Mouse (Mus musculus): ENCODE data around the gene Hspa1l. TPM values are rescaled to one million over a fixed set of nuclear protein-coding genes. Genes with fewer than 3 reads are reported as not detected.
"Not testable (repeated sequence)": the region's sequence is repeated elsewhere in the genome, so short reads cannot be mapped to it uniquely, and the experiment has no call there.

The Hspa1l gene
- polyA plus RNA-seq, 1 experiment from 2014 or later: 0.55 TPM

GRCm38 (mm10) chr17:34962841-34963240 lies 9.7 kb upstream of the Hspa1l start:
- 52% methylated on average over 1 of the region's 1 CpGs for WGBS
- H3K9me3 ChIP-seq: no peaks in the 10 kb centered on the region
- H3K4me2 ChIP-seq (replicated peaks): no peak overlapping the region
- H3K9ac ChIP-seq (replicated peaks): no peak overlapping the region
- H3K4me1 ChIP-seq (replicated peaks): peaks cover 12% of the 10 kb centered on the region; the same call in 1 of the 2 replicates
- H3K36me3 ChIP-seq: no peaks in the 10 kb centered on the region
- no peak for ATAC-seq
- peaks cover 43% of the 10 kb centered on the region for H3K27me3 ChIP-seq
- no peak overlapping the region for H3K4me3 ChIP-seq (replicated peaks)
- no peak overlapping the region for H3K27ac ChIP-seq

GRCm38 (mm10) chr17:34964640-34965049 lies 7.9 kb upstream of the Hspa1l start:
- H3K4me2 ChIP-seq (replicated peaks): no peak overlapping the region
- H3K27ac ChIP-seq: no peak overlapping the region; the same call in 1 of the 2 replicates
- 0 out of 2 replicates have a peak overlapping the region, but pooled peaks have one; percentile 14 for H3K9ac ChIP-seq (replicated peaks)
- H3K36me3 ChIP-seq: no peaks in the 10 kb centered on the region
- H3K4me1 ChIP-seq (replicated peaks): peaks cover 7% of the 10 kb centered on the region; the same call in 1 of the 2 replicates
- 3% methylated on average over 1 of the region's 1 CpGs for WGBS
- H3K4me3 ChIP-seq (replicated peaks): no peak overlapping the region
- H3K9me3 ChIP-seq: no peaks in the 10 kb centered on the region
- H3K27me3 ChIP-seq: peaks cover 60% of the 10 kb centered on the region
- ATAC-seq: no peak

- no peak overlapping the region for H3K4me2 ChIP-seq (replicated peaks)
- ATAC-seq: no peak
- no peaks in the 10 kb centered on the region for H3K36me3 ChIP-seq
- no peaks in the 10 kb centered on the region for H3K9me3 ChIP-seq
- H3K9ac ChIP-seq (replicated peaks): no peak overlapping the region
- 81% methylated on average over 5 of the region's 5 CpGs for WGBS
- H3K27ac ChIP-seq: no peak overlapping the region
- H3K4me1 ChIP-seq (replicated peaks): no peaks in the 10 kb centered on the region
- H3K4me3 ChIP-seq (replicated peaks): no peak overlapping the region
- H3K27me3 ChIP-seq: peaks cover 56% of the 10 kb centered on the region
Observed at GRCm38 (mm10) chr17:34965627-34966026, 6.9 kb upstream of the Hspa1l start.

- ATAC-seq: not testable (repeated sequence)
Observed at GRCm38 (mm10) chr17:34969822-34970221, 2.7 kb upstream of the Hspa1l start, which contains the start of gene Gm20481. TSS of gene Gm20481 (plus strand) at chr17:34969912.

GRCm38 (mm10) chr17:34970850-34971249 lies 1.7 kb upstream of the Hspa1l start:
- ATAC-seq; H3K9ac ChIP-seq (replicated peaks); H3K4me3 ChIP-seq (replicated peaks); H3K4me2 ChIP-seq (replicated peaks); H3K36me3 ChIP-seq; H3K4me1 ChIP-seq (replicated peaks); H3K27ac ChIP-seq; H3K9me3 ChIP-seq: not testable (repeated sequence)
- peaks cover 43% of the 10 kb centered on the region for H3K27me3 ChIP-seq
- 44% methylated on average over 22 of the region's 37 CpGs for WGBS

More at GRCm38 (mm10) chr17:34969822-34970221, 2.7 kb upstream of the Hspa1l start, which contains the start of gene Gm20481:
- not testable (repeated sequence) for H3K4me3 ChIP-seq (replicated peaks); H3K36me3 ChIP-seq; H3K27ac ChIP-seq; H3K9me3 ChIP-seq; H3K4me1 ChIP-seq (replicated peaks); H3K9ac ChIP-seq (replicated peaks); H3K4me2 ChIP-seq (replicated peaks)
- 80% methylated on average over 6 of the region's 11 CpGs for WGBS
- peaks cover 43% of the 10 kb centered on the region for H3K27me3 ChIP-seq

- H3K9ac ChIP-seq (replicated peaks): not testable (repeated sequence)
- H3K27me3 ChIP-seq: peaks cover 43% of the 10 kb centered on the region
- 6% methylated on average over 24 of the region's 43 CpGs for WGBS
Observed at GRCm38 (mm10) chr17:34971694-34972068, 822 bp upstream of the Hspa1l start.

GRCm38 (mm10) chr17:34975581-34976492 lies 3.3 kb downstream of the Hspa1l start:
- ATAC-seq: no peak
- Histone ChIP-seq H3K4me3 (replicated peaks) (no peak overlapping the region), H3K4me2 (replicated peaks) (no peak overlapping the region), H3K27me3 (peaks cover 15% of the 10 kb centered on the region), H3K9me3 (no peaks in the 10 kb centered on the region), H3K9ac (replicated peaks) (no peak overlapping the region), H3K4me1 (replicated peaks) (peaks cover 16% of the 10 kb centered on the region), H3K27ac (no peak overlapping the region), H3K36me3 (no peaks in the 10 kb centered on the region)
- 77% methylated on average over 3 of the region's 3 CpGs for WGBS

More at GRCm38 (mm10) chr17:34971694-34972068, 822 bp upstream of the Hspa1l start:
- peak overlapping the region; percentile 72 for H3K4me2 ChIP-seq (replicated peaks)
- not testable (repeated sequence) for H3K27ac ChIP-seq; H3K9me3 ChIP-seq; H3K4me1 ChIP-seq (replicated peaks); H3K36me3 ChIP-seq
- peak; percentile 62; the same call in 1 of the 2 replicates for ATAC-seq
- peak overlapping the region; percentile 41 for H3K4me3 ChIP-seq (replicated peaks)

GRCm38 (mm10) chr17:34977000-34977399 lies 4.5 kb downstream of the Hspa1l start:
- H3K4me3 ChIP-seq (replicated peaks): no peak overlapping the region
- H3K4me2 ChIP-seq (replicated peaks): no peak overlapping the region
- H3K4me1 ChIP-seq (replicated peaks): peaks cover 20% of the 10 kb centered on the region
- no peak overlapping the region for H3K9ac ChIP-seq (replicated peaks)
- no peak for ATAC-seq
- WGBS: 95% methylated on average over 20 of the region's 20 CpGs
- peaks cover 15% of the 10 kb centered on the region for H3K27me3 ChIP-seq
- H3K36me3 ChIP-seq: no peaks in the 10 kb centered on the region
- no peaks in the 10 kb centered on the region for H3K9me3 ChIP-seq
- no peak overlapping the region for H3K27ac ChIP-seq

- no peak for ATAC-seq
- Histone ChIP-seq H3K4me2 (replicated peaks) (no peak overlapping the region), H3K36me3 (no peaks in the 10 kb centered on the region), H3K27ac (no peak overlapping the region), H3K4me1 (replicated peaks) (peaks cover 25% of the 10 kb centered on the region), H3K27me3 (peaks cover 12% of the 10 kb centered on the region; the same call in 1 of the 2 replicates), H3K9me3 (no peaks in the 10 kb centered on the region), H3K9ac (replicated peaks) (0 out of 2 replicates have a peak overlapping the region, but pooled peaks have one; percentile 39), H3K4me3 (replicated peaks) (no peak overlapping the region)
- whole genome bisulfite sequencing: 91% methylated on average over 27 of the region's 27 CpGs
Observed at GRCm38 (mm10) chr17:34978239-34978638, 5.7 kb downstream of the Hspa1l start.

- Histone ChIP-seq H3K4me2 (replicated peaks) (no peak overlapping the region), H3K9me3 (no peaks in the 10 kb centered on the region), H3K4me3 (replicated peaks) (no peak overlapping the region), H3K36me3 (no peaks in the 10 kb centered on the region), H3K9ac (replicated peaks) (0 out of 2 replicates have a peak overlapping the region, but pooled peaks have one; percentile 8), H3K4me1 (replicated peaks) (peaks cover 27% of the 10 kb centered on the region), H3K27ac (no peak overlapping the region), H3K27me3 (no peaks in the 10 kb centered on the region)
- ATAC-seq: no peak
- 97% methylated on average over 4 of the region's 4 CpGs for WGBS
Observed at GRCm38 (mm10) chr17:34979631-34980030, 7.1 kb downstream of the Hspa1l start.

- H3K36me3 ChIP-seq: peaks cover 9% of the 10 kb centered on the region
- H3K4me1 ChIP-seq (replicated peaks): peaks cover 27% of the 10 kb centered on the region
- no peaks in the 10 kb centered on the region for H3K27me3 ChIP-seq
- WGBS: 23% methylated on average over 2 of the region's 2 CpGs
- H3K4me3 ChIP-seq (replicated peaks): peak overlapping the region; percentile 85
- no peaks in the 10 kb centered on the region for H3K9me3 ChIP-seq
- peak overlapping the region; percentile 82 for H3K4me2 ChIP-seq (replicated peaks)
- no peak for ATAC-seq
- peak overlapping the region; percentile 88 for H3K9ac ChIP-seq (replicated peaks)
- peak overlapping the region; percentile 67 for H3K27ac ChIP-seq
Observed at GRCm38 (mm10) chr17:34980655-34981054, 8.2 kb downstream of the Hspa1l start.

- no peaks in the 10 kb centered on the region for H3K9me3 ChIP-seq
- H3K36me3 ChIP-seq: peaks cover 19% of the 10 kb centered on the region
- H3K27ac ChIP-seq: peak within 1 kb of the TSS; percentile 96
- H3K4me1 ChIP-seq (replicated peaks): peaks cover 27% of the 10 kb centered on the region
- H3K27me3 ChIP-seq: no peaks in the 10 kb centered on the region
- H3K4me2 ChIP-seq (replicated peaks): peak within 1 kb of the TSS; percentile 82
- H3K9ac ChIP-seq (replicated peaks): peak within 1 kb of the TSS; percentile 88
- WGBS: under 1% methylated on average over 57 of the region's 58 CpGs
- ATAC-seq: peak; percentile 98
- peak within 1 kb of the TSS; percentile 85 for H3K4me3 ChIP-seq (replicated peaks)
Observed at GRCm38 (mm10) chr17:34981690-34982180, 9.2 kb downstream of the Hspa1l start, which contains the start of gene Lsm2. TSS of gene Lsm2 (plus strand) at chr17:34981862.
